Mouse (Mus musculus): ENCODE measurements around the gene Tada2a.

Tada2a gene

DNA sequence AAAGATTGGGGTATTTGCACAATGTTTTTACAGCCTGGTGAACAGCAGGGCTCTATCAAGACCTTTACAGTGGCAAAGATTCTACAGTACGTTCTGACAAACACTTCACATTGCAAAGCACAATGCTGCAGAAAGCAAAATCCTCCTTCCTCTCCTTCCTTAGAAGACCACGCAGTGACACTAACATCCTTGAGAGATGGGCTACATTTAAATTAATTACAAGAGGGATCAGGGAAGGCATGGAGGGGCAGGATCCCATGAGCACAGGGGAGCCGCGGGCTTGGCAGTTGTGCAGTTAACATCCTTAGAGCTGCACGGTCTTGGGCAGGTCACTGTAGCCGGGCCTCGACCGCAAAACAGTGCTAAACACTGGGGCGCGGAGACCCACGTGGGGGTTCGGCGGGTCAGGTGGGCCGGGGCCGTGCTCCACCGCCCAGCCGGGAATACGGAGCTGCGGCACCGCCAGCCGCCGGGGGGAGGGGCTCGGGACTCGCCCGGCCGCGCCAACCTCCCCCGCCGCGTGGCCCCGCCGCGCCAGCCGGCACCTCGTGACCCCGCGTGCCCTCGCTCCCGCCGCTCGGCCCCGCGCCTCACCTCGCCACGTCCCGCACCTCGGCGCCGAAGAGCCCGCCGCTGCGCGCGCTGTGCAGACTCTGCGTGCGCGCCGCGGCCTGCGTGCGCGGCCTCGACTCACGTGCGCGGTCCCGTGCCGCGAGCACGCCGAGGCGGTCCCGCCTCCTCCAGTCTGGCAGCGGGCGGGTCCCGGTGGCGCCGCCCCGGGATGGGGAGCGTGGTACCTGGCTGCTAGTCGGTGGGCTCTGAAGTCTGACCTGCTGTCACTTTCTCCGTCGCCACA lies at the start of gene Tada2a, which contains the start of gene Acaca:
Gene Tada2a, minus strand, starts transcription at position 658 of the 856 bp plus-strand sequence.
Gene Acaca, plus strand, starts transcription at position 730 of the 856 bp plus-strand sequence.
- DNase-seq = peak; percentile 79

DNA sequence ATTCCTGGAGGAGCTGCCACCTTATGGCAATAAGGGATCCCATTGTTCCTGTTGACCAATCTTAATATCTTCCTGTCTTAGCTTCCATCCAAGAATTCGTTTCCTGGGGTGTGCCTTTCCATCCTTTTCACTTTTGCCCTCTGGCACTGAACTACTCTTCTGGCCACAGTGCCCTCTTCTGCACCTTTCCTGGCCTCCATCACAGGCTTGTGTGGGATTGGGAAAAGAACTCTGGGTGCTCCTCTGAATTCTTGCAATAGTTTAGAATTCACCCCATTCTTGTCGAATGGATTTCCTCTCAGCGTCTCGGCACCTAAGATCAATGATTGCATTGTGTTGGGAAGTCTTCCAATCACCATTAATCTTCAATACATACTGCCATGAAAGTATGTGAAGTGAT lies 49.2 kb upstream of the Tada2a start:
- DNase-seq = no peak

DNA sequence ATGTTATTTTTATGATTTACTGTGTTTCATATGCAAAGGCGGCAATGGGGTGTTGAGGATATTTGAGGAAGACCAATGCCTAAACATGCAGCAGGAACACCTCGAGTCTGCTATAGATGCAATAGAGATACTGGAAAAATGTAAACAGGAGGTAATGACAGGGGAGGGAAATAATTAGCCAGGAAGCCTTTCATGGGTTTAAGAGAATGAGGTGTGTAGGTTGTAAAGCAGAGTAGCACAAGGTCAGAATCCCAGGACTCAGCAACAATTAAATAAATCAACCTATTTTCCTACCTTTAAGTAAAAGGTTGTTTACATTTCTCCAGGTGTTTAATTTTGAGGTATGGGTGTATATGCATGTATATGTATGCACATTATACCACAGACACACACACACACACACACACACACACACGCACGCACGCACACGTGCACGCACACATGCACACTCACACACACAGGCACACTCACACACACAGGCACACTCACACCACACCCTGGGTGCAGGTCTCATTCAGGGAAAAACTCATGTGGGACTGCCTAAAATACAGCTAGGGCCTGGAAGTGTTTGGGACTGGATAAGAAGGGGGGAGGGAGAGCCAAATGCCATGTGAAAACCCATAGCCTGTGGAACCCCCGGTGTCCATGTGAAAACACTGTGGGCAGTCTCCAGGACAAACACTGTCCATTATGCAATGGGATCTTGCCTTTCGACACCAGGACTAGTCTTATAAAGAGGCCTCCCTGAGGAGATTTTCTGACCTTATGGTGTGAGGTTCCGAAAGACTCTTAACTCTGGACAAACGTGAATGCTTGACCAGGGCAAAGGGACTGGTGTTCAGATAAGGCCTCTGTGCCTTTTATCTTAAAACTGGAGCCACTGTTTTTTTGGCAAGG lies 43.4 kb upstream of the Tada2a start:
- DNase-seq = no peak

DNA sequence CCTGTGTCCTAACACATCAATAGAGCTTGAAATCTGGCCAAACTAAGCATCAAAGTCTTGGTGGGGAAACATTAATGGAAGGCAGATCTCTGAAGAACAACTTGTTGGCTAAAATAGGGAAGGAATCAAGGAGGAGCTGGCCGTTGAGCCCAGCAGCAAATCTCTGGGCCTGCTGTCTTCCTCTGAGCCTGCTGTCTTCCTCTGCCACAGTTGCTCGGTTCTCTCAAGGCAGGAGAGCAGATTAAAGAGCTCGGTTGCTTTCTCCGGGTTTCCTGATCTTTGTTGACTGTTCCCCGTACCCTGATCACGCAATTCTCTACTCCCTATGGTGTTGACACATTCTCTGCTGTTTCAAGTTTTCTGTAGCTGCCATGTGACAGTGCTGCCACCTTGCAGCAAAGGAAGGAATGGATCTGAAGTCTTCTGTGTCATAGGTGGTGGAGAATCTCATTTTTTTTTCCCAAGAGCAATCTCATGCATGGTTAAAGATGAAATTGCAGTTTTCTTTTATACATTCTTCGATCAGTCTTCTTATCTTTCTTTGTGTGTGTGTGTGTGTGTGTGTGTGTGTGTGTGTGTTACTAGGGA lies 39.4 kb upstream of the Tada2a start:
- peak; percentile 46 for DNase-seq

DNA sequence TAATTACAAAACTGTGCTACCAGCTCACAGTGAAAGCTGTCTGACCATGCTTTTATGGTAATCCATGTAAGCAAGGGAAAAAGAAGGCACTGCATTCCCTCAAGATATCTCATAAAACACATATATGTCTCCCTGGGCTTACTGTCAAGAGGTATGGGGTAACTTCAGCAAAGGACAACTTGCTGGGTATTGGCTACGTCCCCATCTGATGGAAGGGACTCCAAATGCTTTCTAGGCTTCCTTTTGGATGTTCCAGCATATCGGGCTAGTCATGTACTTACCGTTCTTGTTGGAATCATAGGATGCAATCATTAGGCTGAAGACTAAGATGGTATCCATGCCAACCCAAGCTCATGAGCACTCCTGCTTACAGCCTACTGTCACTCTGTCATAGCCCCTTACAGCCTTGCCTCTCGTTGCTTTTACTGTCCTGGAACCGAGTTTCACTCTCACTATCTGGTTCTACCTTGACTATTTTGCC lies 37.7 kb upstream of the Tada2a start, which contains the start of gene Gm11437:
Gene Gm11437, minus strand, starts transcription at position 431 of the 481 bp plus-strand sequence.
- no peak for DNase-seq

DNA sequence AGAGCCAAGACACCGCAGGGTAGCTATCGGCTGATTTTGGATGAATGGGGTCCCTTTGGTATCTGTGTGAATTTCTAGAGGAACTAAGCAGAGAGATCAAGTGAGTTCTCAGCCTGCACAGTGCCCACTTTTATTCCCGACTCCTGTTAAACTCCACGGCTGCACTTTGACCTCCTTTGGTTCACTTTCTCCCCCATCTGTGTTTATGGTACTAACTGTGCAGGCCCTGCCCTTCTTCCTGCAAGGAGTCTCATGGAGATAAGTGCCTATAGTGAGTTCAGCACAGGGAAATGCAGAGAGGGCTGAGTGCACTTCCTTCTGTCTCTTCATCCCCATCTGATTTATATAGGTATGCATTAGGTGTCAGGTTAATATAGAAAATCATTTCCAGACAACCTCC lies 35.2 kb upstream of the Tada2a start:
- DNase-seq = no peak

DNA sequence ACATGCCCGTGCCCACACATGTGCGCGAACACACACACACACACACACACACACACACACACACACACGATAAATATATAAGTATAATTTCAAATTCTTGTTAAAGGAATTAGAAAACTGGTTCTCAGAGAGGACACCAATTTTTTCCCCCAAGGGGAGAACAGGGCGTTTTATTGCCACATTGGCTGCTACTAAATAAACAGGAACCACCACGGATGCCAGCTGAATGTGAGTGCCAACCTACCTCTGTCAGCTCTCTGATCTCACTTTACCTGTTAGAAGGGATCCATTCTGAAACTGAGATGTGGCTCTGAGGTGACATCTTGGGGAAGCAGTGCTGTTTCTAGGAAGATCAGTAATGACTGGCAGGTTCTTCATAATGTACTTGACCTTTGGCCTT lies 34.7 kb upstream of the Tada2a start:
- DNase-seq = no peak

DNA sequence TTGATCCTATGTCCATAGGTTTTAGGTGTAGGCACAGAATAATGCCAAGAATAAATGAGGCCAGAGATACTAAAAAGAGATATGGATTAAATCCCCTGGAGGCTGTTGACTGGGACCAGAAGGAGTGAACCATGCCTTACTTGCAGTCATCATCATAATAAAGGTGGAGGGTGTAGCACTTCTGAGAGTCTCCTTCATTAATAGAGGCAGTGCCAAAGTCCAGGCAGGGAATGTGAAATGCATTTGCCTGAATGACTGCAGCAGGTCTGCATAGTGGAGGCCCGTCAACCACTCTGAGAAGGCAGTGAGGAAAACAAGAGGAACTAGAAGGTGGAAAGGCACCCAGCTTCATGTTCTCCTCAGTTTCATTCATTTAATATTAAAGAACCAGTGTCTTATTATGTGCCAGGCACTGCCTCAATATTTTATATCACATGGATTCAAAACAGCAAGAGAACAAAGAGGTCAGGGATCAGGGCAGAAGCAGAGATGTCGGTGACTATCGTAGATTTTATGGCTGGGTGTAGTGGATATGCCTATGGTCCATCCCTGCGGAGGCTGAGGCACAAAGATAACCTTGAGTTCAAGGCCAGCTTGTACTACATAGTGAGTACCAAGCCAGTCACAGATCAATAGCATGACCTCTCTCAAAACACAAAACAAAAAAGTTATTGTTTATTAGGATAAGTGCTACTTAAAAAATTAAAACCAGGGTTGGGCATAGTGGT lies 27.3 kb upstream of the Tada2a start:
- DNase-seq = no peak

DNA sequence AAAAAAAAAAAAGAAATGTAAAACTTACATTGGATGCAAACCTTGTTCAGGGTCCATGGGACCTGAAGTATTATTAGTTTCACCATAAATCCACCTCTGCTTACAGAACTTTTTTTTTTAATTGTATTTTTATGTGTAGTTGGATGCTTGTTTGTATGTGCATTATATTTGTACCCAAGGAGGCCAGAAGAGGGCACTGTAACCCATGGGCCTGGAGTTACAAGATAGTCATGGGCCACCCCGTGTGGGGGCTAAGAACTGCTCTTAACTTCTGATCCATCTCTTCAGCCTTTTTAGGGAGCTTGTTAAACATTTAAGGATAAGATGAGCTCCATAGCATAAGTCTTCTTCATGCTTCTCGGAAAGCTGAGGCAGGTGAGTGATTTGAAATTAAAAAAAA lies 21.5 kb upstream of the Tada2a start:
- DNase-seq = no peak

DNA sequence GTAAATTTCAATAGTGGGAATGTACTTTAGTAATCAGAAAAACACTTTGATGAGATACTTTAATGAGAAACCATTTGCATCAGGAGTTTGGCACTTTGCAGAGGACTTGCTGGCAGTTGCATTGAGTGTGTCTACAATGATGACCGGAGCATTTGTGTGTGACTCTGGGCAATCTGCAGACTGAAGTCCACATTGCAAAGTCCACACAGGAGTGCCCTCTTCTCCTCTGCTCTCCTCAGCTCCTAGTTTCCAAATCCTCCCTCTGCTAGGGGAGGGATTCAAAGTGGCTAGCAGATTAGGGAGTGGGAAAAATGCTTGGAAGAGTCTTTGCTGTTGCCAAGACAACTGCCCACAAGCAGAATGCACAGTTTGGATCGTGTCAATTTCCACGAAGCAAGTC lies 16.7 kb upstream of the Tada2a start:
- DNase-seq = no peak

DNA sequence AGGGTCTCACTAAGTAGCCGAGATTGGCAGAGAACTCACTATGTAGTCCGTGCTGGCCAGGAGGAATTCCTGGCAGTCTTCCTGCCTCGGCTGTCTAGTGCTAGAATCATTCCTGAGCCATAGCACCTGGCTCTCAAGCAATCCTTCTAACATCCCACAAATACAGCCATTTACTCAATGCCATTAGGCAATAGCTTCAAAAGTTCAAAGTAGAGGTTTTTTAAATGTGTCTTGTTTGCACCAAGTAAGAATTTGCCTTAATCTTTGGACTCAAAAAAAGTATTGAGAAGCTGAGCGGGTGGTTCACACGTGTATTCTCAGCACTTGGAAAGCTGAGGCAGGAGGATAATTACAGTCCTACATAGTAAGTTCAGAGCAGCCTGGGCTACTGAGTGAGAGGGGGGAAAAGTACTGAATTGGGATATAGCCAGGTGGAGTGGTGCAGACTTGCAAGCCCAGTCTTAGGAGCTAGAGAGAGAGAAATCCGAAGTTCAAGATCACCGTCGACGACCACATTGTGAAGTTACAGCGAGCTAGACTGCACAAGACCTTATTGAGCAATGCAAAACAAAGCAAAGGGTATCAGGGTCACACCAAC lies 15.9 kb upstream of the Tada2a start:
- no peak for DNase-seq

DNA sequence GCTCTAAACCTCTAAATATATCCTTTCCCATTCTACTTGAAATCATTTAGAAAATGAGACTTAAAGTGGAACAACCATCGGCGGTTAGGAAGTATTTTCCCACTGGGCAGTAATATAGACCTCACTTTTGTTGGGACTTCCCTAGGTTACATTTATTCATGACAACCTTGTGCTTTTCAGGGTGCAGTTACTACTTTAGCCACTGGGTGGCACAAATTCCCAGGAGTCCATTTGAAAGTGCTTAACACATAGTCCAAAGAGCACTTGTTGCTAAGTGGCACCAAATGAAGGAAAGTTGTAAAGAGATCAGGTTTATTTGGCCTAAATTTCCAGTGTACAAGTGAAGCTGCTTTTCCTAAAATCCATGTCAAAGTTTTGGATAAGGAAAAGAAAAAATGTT lies 12.4 kb upstream of the Tada2a start:
- DNase-seq = peak; percentile 76

DNA sequence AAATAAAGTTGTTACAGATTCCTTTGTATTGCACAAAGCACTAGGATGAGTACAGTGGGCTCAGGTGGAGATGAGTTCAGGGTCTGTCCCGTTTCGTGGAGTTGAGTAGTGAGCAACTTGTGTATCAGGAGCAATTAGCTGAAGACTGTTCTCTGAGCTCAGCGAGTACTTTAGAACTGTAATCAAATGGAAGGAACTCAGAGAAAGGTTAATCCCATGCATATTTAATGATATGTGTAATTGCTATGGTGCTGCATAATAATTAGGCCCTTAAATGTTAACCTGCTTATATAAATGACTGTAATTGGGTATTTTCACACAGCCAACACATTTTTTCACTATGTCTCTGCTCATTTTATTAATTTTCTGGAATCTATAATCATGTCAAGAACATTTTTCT lies 7.1 kb upstream of the Tada2a start:
- DNase-seq = no peak

DNA sequence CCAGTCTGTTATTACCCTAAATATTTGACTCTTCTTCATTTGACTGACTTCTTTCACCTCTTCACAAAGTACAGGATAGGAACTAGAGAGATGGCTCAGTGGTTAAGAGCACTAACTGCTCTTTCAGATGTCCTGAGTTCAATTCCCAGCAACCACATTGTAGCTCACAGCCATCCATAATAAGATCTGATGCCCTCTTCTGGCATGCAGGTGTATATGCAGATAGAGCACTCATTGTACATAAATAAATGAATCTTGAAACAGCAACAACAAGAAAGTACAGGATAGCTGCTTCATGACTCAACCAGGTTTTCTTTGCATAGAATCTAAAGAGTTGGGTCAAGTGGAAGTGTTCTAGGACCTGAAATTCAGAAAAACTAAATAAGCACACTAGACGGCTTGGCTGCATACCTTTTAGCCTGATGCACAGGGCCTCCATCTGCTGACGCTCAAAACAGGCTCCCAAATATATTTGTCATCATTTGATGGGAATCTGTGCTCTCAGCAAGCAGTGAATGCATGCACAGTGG lies 5.0 kb upstream of the Tada2a start:
- DNase-seq = no peak

DNA sequence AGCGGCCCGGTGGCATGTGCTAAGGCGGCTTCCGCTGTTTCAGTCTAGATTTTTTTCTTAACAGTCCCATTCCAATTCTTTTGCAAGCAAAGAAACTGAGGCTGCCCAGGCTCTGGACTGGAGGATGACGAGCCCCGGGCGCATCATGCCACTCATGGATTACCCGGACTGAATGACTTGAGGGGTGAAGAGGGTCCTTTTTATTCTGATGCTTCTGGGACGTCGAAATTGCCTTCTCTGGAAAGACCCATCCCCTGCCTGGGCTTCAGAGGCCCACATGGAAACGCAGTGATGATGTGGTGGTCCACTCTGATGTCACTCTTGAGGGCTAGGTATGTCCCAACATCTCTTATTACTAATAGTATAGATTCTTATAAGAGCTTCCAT lies 392 bp upstream of the Tada2a start:
- no peak for DNase-seq

DNA sequence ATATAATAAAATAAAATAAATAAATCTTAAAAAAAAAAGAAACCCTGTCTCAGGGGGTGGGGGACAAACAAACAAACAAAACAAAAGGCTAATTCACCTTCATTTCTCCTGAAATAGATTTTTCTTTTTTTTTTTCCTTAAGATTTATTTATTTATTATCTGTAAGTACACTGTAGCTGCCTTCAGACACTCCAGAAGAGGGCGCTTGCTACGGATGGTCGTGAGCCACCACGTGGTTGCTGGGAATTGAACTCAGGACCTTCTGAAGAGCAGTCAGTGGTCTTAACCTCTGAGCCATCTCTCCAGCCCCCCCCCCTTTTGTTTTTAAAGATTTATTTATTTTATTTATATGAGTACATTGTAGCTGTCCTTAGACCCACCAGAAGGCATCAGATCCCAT lies 1.4 kb downstream of the Tada2a start:
- no peak for DNase-seq

DNA sequence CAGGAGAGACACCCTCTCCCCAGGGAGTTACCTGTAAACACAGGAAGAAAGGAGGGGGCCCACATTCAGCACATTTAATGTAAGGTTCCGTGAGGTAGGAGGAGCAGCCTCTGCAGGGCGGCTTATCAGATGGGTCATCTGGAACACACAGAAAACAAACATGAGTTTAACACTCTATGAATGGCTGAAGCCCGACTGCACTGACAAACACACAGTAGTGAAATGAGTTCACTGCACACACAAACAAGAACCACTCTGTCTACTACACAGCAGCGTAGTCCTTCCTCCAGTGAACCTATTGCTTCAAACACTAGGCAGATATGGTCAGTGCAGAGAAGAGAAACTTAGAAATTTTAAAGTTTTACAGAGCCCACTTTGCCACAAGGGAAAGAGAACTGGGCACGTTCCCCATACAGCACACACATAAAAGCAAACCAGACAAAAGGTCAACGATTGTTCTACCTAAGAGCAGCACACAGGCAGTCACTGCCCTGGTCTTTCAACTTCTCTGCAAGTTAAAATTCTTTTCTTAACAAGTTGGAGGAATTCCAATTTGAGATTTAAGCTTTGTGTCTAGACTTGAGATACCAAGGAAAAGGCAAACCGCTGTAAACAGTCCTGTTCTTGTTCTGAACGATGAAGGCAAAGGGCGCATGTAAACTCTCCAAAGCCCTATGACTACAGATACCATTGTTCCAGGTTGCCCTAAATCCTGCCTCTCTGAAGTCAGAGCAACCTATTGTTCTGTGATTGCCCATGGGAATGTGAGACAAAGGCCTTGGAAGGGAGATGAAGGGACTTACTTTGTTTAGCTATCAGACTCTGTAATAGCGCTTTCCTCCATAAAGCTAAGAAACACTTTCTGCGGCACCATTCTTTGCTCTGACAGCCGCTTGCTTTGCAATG lies 8.1 kb downstream of the Tada2a start:
- no peak for DNase-seq

DNA sequence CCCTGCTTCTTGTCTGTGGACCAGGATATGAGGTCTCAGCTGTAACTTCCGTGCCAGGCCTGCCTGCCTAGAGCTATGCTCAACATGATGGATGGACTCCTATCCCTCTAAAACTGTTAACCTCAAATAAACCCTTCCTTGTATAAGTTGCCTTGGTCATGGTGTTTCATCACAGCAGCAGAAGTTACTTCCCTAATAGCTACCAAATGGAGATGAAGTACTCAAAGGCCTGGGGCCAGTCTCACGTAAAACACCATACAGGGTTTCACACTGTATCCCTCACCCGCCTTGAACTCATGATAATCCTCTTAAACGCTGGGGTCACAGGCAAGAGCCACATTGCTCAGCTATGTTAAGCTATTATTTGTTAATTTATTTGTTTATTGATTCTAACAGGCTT lies 12.0 kb downstream of the Tada2a start:
- DNase-seq = no peak

DNA sequence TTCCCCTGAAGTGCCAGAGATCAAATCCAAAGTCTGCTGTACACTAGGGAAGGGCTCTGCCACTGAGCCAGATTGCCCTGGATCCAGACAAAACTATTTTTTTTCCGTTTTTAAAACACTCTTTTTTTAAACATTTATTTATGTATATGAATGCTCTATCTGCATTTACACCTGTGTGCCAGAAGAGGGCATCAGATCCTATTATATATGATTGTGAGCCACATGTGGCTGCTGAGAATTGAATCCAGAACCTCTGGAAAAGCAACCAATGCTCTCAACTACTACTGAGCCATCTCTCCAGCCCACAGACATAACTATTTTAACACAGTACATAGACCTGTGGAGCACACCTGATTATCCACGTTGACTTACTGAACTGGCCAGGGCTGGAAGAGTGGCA lies 13.2 kb downstream of the Tada2a start:
- no peak for DNase-seq

DNA sequence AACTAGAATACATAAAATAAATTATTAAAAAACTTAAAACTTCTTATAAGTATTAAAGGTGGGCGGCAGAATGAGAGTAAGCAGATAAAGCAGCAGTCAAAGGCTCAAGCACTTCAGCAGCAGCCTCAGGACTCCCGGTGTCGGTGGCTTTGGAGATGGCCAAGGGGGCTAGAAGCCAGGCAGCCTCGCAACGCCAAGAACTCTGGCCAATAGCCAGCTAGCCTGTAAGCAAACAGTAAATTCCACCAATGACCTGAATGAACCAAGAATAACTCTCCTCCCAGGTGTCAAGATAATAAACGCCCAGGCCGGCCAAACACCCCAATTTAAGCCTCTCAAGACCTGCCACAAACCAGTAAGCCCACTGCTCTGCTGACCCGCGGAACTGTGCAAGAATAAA lies 13.8 kb downstream of the Tada2a start:
- DNase-seq = no peak

DNA sequence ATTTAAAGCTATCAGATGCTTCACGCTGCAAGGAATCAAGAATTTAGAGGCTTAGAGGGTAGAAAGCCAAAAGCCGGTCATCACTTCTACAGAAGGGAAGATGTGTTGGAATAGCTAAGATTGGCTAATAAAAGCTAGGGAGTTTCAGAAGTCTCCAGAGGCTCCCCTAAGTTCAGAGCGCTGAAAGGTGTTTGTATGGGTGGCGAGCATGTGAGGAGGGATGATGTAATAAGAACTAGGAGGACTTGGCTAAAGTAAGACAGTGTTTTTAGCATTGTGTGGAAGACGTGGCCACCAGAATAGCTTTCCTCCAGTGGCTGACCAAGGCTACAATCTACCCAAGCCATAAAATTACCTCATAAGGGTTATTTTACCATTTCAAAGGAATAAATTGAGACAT lies 15.8 kb downstream of the Tada2a start:
- DNase-seq = no peak

Measured in lung, postnatal 14 days (tissue).